Mouse (Mus musculus) lung, embryonic 15.5 days (tissue): Measurements from ENCODE around the gene N4bp1. TPM values are rescaled to one million over a fixed set of nuclear protein-coding genes. Genes with fewer than 3 reads are reported as not detected.
A peak's percentile ranks its signal among the peaks of the same experiment; 100 is the strongest.

ENCODE experiments used
- ATAC-seq: fragments of 200-750 bp; cut with Nextera tagmentation; 2 replicates; pipeline ENCODE4 v1.8.0; 2017; ENCODE audit warnings: moderate number of reproducible peaks, borderline replicate concordance; ENCODE audit not compliant: low FRiP score, low TSS enrichment; ENCODE audit errors: extremely low read depth
- H3K27ac ChIP-seq: fragments of 300-500 bp; sonication (generic); 2 replicates; pipeline ENCODE4 v1.5.1; 2015; ENCODE audit warnings: moderate library complexity, mild to moderate bottlenecking, inconsistent platforms
- H3K27me3 ChIP-seq: fragments of 300-500 bp; sonication (generic); 2 replicates; pipeline ENCODE4 v1.6.1; 2015; ENCODE audit warnings: inconsistent platforms
- H3K36me3 ChIP-seq: fragments of 300-500 bp; sonication (generic); 2 replicates; pipeline ENCODE4 v1.6.1; 2015; ENCODE audit warnings: inconsistent platforms
- H3K4me1 ChIP-seq: fragments of 300-500 bp; sonication (generic); 2 replicates; pipeline ENCODE4 v1.6.1; 2015; ENCODE audit warnings: inconsistent platforms
- H3K4me2 ChIP-seq: fragments of 300-500 bp; sonication (generic); 2 replicates; pipeline ENCODE4 v1.6.1; 2015; ENCODE audit warnings: inconsistent platforms, mild to moderate bottlenecking, moderate library complexity
- H3K4me3 ChIP-seq: fragments of 300-500 bp; sonication (generic); 2 replicates; pipeline ENCODE4 v1.5.1; 2015; ENCODE audit warnings: mild to moderate bottlenecking, inconsistent platforms
- H3K9ac ChIP-seq: fragments of 300-500 bp; sonication (generic); 2 replicates; pipeline ENCODE4 v1.6.1; 2015; ENCODE audit warnings: inconsistent platforms
- H3K9me3 ChIP-seq: fragments of 300-500 bp; sonication (generic); 2 replicates; pipeline ENCODE4 v1.6.1; 2016; ENCODE audit warnings: inconsistent platforms
- WGBS: fragments of 180-500 bp; shearing (Covaris S2); methylation state at CpG from one replicate; pipeline ENCODE4 v1.1.7; 2015; 5-methylcytosine and 5-hydroxymethylcytosine counted together
- polyA plus RNA-seq: library from polyadenylated mRNA; unstranded; fragments of >200 nt; fragmentation: Nextera tagmentation; extraction: Ambion mirVana; gene quantifications from 2 replicates; pipeline ENCODE4 v1.2.1, GENCODE M21; 2015

The N4bp1 gene
- polyA plus RNA-seq, 1 experiment from 2014 or later = 8.8 TPM

DNA sequence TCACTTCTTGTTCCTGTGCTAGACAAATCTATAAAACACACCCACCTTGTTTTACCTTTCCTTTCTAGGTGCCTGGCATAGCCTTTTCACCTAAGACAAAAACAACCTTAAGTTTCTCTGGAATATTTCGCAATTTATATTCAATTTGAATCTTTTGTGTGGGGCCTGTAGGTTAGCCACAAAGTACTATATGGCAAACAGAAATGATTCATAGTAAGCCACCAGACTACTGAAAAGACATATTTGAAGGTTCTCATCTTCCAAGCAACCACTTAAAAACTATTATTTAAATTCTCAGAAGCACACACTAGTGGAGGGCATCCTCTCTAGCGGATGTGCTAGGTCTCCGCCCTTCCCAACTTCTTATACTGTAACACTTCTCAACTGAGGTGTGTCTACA, 32.6 kb downstream of the N4bp1 start:
- no peak overlapping the region for H3K4me2 ChIP-seq
- peaks cover 9% of the 10 kb centered on the region for H3K36me3 ChIP-seq
- H3K27me3 ChIP-seq = no peaks in the 10 kb centered on the region
- H3K4me1 ChIP-seq = peaks cover 11% of the 10 kb centered on the region; the same call in 1 of the 2 replicates
- 89% methylated on average over 3 of the region's 3 CpGs for WGBS
- no peaks in the 10 kb centered on the region for H3K9me3 ChIP-seq
- no peak overlapping the region for H3K4me3 ChIP-seq
- no peak overlapping the region for H3K27ac ChIP-seq
- no peak overlapping the region for H3K9ac ChIP-seq
- no peak for ATAC-seq

DNA sequence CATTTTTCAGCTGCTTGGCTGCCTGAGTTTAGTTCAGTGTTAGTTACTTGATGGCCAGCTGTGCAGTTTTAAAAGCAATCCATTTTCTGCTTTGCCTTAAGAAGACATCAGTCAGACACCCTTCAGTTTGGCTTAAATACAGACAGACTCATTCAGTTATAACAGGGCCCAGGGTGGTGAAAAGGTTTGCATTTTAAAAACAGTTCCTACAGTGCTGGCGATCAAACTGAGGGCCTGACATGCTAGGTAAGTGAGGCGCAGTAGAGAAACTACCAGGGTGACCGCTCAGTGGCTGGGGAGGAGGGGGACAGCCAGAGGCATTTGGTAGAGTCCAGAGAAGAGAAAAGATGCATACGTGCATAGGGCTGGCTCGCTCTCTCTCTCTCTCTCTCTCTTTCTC, 36.2 kb downstream of the N4bp1 start:
- peaks cover 27% of the 10 kb centered on the region for H3K36me3 ChIP-seq
- no peak overlapping the region for H3K4me2 ChIP-seq
- no peak overlapping the region for H3K9ac ChIP-seq
- no peaks in the 10 kb centered on the region for H3K27me3 ChIP-seq
- no peak overlapping the region for H3K4me3 ChIP-seq
- ATAC-seq = no peak
- H3K27ac ChIP-seq = no peak overlapping the region
- no peaks in the 10 kb centered on the region for H3K9me3 ChIP-seq
- H3K4me1 ChIP-seq = 0 out of 2 replicates have a peak, but pooled peaks cover 6% of the 10 kb centered on the region
- 78% methylated on average over 5 of the region's 5 CpGs for WGBS

DNA sequence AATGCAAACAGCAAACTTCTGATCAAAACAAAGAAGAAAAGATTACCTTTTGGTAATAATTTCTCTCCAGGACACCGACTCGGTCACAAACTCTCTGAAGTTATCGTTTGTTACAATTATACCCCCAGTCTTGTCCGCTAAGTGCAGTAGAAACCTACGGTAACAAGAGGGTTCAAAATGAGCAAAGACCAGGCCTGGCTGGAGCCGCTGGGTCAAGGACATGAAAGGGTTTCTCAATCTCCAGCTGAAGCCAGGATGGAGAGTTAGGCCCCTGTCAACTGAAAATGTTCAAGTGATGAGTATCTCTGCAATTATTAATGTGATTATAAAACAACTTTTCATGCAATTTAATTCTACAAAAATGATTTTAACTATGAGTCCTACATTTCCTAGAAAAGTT, 36.7 kb downstream of the N4bp1 start:
- H3K4me3 ChIP-seq = no peak overlapping the region
- no peak for ATAC-seq
- H3K4me2 ChIP-seq = no peak overlapping the region
- H3K4me1 ChIP-seq = 0 out of 2 replicates have a peak, but pooled peaks cover 6% of the 10 kb centered on the region
- H3K9me3 ChIP-seq = no peaks in the 10 kb centered on the region
- H3K27me3 ChIP-seq = no peaks in the 10 kb centered on the region
- no peak overlapping the region for H3K9ac ChIP-seq
- H3K27ac ChIP-seq = no peak overlapping the region
- H3K36me3 ChIP-seq = peaks cover 31% of the 10 kb centered on the region
- WGBS = 88% methylated on average over 6 of the region's 6 CpGs

DNA sequence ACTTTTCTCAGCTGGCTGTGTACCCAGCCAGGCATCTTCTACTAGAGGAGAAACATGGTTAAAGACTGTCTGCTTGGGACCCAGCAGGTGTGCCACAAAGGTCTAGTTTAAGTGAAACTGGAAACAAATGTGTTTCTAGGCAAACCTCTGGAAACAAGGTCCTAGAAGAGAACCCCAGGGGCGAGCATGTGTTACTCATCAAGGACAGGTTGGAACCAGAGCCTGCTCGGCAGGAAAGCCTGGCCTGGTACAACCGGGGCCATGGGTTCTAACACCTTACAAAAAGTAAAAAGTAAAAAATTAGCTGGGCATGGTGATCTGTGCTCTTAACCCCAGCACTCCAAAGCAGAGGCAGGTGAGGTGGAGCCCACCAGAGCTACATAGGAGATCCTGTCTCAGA, 38.0 kb downstream of the N4bp1 start:
- Histone ChIP-seq H3K4me1 (0 out of 2 replicates have a peak, but pooled peaks cover 6% of the 10 kb centered on the region), H3K36me3 (peaks cover 38% of the 10 kb centered on the region), H3K27ac (no peak overlapping the region), H3K9me3 (no peaks in the 10 kb centered on the region), H3K4me2 (no peak overlapping the region), H3K4me3 (no peak overlapping the region), H3K27me3 (no peaks in the 10 kb centered on the region), H3K9ac (no peak overlapping the region)
- 82% methylated on average over 3 of the region's 3 CpGs for WGBS
- ATAC-seq = no peak

DNA sequence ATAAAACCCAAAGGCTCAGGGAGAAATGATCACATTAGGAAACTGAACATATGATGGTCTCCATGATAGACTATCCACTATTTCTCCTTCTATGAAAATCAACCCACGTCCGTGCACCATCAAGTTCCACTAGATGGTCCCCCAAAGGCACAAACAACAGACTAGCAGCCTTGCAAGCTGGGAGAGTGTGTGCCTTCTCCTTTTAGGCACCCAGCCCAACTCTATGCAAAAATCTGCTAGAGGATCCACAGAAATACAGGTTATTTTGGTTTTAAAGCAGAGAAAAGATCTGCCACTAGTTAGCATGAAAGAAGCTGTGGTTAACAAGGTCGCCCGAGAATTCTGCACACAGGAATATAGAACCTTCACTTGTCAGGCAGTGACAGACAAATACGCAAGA, 39.2 kb downstream of the N4bp1 start:
- ATAC-seq = no peak
- Histone ChIP-seq H3K36me3 (peaks cover 47% of the 10 kb centered on the region), H3K9me3 (no peaks in the 10 kb centered on the region), H3K27me3 (no peaks in the 10 kb centered on the region), H3K4me1 (0 out of 2 replicates have a peak, but pooled peaks cover 6% of the 10 kb centered on the region), H3K27ac (no peak overlapping the region), H3K4me3 (no peak overlapping the region), H3K4me2 (no peak overlapping the region), H3K9ac (no peak overlapping the region)
- 91% methylated on average over 5 of the region's 5 CpGs for WGBS

DNA sequence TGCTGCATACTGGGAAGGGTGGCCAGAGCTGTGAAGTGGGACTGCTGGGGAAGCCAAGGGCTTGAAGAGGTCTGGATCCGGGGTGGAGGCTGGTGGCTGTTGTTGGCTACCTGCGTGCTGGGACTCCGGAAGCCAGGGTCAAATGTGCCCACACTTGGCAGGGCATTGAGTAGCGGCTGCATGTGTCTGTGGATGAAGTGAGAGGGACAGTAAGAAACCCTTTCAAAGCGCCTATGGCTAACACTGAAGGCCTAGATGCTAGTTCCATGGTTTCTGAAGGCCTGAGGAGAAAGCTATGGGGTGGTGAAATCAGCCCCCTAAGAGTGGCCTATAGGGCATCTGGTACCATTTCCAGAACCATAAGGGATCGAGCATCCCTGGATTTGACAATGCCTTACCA, 40.2 kb downstream of the N4bp1 start:
- H3K9ac ChIP-seq = no peak overlapping the region
- ATAC-seq = no peak
- H3K36me3 ChIP-seq = peaks cover 46% of the 10 kb centered on the region
- no peaks in the 10 kb centered on the region for H3K27me3 ChIP-seq
- no peak overlapping the region for H3K4me2 ChIP-seq
- H3K27ac ChIP-seq = peak overlapping the region; percentile 29; the same call in 1 of the 2 replicates
- no peak overlapping the region for H3K4me3 ChIP-seq
- 79% methylated on average over 6 of the region's 6 CpGs for WGBS
- 0 out of 2 replicates have a peak, but pooled peaks cover 6% of the 10 kb centered on the region for H3K4me1 ChIP-seq
- H3K9me3 ChIP-seq = no peaks in the 10 kb centered on the region

DNA sequence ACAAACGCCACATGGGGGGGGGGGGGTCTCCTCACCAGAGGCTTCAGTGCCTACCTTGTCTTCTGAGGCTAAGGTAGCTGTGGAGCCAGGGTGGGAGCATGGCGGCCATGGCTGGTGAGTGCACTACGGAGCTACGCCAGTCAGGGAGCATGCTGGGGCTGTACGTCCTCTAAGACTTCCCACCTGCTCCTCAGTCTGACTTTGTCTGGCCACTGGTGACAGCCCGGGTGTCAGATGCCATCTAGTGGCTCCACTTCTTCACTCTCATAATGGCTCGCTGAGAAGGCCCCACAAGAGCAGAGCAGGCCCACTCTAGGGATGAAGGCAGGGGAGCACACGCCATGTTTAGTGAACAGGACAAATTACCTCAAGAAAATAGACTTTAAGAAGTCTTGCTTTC, 41.2 kb downstream of the N4bp1 start:
- no peak overlapping the region for H3K4me3 ChIP-seq
- 0 out of 2 replicates have a peak, but pooled peaks cover 6% of the 10 kb centered on the region for H3K4me1 ChIP-seq
- H3K27ac ChIP-seq = no peak overlapping the region
- H3K27me3 ChIP-seq = no peaks in the 10 kb centered on the region
- no peak overlapping the region for H3K9ac ChIP-seq
- H3K9me3 ChIP-seq = no peaks in the 10 kb centered on the region
- no peak overlapping the region for H3K4me2 ChIP-seq
- ATAC-seq = peak; percentile 31; the same call in 1 of the 2 replicates
- WGBS = 55% methylated on average over 8 of the region's 8 CpGs
- H3K36me3 ChIP-seq = peaks cover 46% of the 10 kb centered on the region

DNA sequence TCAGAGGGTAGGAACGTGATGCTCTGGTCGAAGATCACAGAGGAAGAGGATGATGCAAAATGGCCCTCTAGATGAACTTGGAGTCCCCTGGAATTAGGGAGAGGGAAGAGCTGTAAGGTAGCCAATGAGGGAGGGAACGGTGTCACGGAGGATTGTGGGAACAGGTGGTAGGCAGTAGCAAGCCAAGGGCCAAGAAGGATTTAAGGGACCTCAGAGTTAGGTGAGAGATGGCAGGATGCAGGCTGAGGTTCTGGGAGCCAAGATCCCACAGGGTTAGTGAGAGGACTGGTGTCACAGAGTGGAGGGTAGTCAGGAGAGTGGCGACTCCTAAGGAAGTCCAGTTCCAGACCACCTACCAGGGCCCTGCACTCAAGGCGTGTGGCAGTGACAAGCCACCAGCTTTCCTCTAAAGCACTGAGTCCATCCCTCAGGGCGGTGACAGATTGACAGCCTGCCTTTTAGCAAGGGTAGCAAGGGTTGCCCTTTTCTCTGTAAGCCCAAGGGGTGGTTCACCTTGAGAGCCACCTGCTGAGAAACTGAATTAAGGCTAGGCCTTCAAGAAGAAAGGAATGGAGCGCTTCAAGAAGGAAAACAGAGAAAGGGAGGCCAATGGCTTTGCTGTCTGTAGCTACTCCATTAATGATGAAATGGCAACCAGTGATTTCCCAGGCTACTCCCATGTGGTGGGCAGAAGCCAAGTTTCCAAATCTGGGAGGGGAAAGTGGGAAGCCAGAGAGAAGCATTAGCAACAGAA, 43.3 kb downstream of the N4bp1 start:
- no peak for ATAC-seq
- Histone ChIP-seq H3K27me3 (no peaks in the 10 kb centered on the region), H3K4me3 (no peak overlapping the region), H3K36me3 (peaks cover 40% of the 10 kb centered on the region), H3K4me1 (0 out of 2 replicates have a peak, but pooled peaks cover 6% of the 10 kb centered on the region), H3K9me3 (no peaks in the 10 kb centered on the region), H3K27ac (no peak overlapping the region), H3K4me2 (no peak overlapping the region), H3K9ac (no peak overlapping the region)
- 93% methylated on average over 8 of the region's 8 CpGs for WGBS

DNA sequence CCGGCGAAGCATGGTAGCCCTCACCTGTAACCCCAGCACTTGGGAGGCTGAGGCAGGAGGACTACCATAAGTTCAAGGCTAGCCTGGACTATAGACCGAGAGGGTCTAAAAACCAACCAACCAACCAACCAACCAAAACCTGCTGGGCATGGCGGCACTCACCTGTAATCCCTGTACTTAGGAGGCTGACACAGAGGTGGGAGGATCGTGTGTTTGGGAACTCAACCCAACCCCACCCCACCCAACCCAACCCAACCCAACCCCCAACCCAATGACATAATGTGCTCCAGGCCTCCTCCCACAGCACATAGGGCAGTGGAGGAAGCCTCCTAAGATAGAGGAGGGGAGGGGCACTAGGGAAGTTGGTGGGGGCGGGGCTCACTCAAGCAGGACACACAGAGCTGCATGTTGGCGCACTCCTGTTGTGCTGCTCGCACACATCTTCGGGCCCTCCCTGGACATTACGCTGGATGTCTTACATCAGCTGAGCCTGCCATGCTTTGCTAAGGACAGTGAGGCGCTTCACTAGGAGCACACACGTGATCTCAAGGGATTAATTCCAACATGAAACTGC, 44.9 kb downstream of the N4bp1 start:
- Histone ChIP-seq H3K4me1 (0 out of 2 replicates have a peak, but pooled peaks cover 6% of the 10 kb centered on the region), H3K36me3 (peaks cover 30% of the 10 kb centered on the region), H3K27me3 (no peaks in the 10 kb centered on the region), H3K9me3 (no peaks in the 10 kb centered on the region), H3K9ac (no peak overlapping the region), H3K27ac (no peak overlapping the region), H3K4me2 (no peak overlapping the region), H3K4me3 (no peak overlapping the region)
- WGBS = 93% methylated on average over 12 of the region's 12 CpGs
- no peak for ATAC-seq

DNA sequence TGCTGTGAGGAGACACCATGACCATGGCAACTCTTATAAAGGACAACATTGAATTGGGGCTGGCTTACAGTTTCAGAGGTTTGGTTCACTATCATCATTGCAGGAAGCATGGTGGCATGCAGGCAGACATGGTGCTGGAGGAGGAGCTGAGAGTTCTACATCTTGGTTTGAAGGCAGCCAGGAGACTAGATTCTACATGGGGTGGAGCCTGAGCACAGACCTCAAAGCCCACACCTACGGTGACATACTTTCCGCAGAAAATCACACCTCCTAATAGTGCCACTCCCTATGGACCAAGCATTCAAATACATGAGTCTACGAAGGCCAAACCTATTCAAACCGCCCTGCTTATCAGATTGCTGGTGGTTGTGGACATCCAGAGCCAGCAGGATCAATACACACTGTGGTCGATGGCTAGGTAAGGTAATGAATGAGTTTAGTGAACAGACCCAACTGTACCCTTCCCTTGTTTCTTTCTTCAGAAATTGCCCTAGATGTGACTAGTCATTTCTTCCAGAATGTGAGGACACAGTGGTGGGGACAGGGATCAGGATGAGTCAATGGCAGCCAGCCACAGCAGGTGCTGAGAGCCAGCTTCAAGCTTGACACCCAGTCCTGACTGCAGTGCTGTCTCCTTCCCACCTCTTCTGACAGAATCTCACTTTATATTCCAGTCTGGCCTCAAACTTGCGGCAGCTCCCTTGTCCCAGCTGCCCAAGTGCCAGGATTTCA, 46.2 kb downstream of the N4bp1 start:
- 89% methylated on average over 6 of the region's 6 CpGs for WGBS
- no peak overlapping the region for H3K4me2 ChIP-seq
- H3K4me3 ChIP-seq = no peak overlapping the region
- H3K27ac ChIP-seq = no peak overlapping the region
- no peak for ATAC-seq
- no peaks in the 10 kb centered on the region for H3K9me3 ChIP-seq
- no peak overlapping the region for H3K9ac ChIP-seq
- no peaks in the 10 kb centered on the region for H3K27me3 ChIP-seq
- H3K36me3 ChIP-seq = peaks cover 26% of the 10 kb centered on the region
- H3K4me1 ChIP-seq = no peaks in the 10 kb centered on the region

DNA sequence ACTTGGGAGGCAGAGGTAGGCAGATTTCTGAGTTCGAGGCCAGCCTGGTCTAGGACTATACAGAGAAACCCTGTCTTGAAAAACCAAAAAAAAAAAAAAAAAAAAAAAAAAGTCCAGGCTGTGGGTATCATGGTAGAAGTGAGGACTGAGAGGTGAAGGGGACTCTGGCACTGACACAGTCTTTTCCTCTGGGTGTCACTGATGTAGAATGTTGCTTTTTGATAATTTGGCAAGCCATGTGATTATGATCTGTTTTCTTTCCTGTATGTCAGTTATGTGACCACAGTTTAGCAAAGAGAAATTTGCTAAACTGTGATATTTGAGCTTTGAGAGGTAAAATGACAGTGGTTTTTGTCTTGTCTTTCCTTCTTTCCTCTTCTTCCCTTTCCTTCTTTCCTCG, 47.8 kb downstream of the N4bp1 start:
- no peak overlapping the region for H3K4me2 ChIP-seq
- H3K36me3 ChIP-seq = peaks cover 16% of the 10 kb centered on the region
- H3K27me3 ChIP-seq = no peaks in the 10 kb centered on the region
- H3K9me3 ChIP-seq = no peaks in the 10 kb centered on the region
- H3K4me1 ChIP-seq = no peaks in the 10 kb centered on the region
- no peak for ATAC-seq
- H3K4me3 ChIP-seq = no peak overlapping the region
- WGBS = 72% methylated on average over 2 of the region's 2 CpGs
- no peak overlapping the region for H3K27ac ChIP-seq
- H3K9ac ChIP-seq = no peak overlapping the region

DNA sequence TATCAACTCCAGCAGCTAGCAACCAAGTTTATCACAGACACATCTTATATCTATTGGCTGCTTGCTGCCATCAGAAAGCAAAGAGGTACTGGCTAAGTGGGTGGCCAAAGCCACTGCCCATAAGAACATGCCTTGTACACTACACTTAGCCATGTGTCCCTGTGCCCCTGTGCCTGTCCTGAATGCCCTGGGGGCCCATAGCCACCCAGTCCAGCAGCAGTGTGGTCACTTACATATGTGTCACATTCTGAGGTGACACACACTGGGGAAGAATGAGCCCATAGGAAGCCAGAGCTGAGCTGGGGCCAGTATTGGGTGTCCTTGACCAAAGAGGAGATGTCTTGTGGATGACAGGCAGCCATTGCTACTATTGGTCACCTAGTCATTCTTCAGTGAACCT, 49.2 kb downstream of the N4bp1 start:
- Histone ChIP-seq H3K27me3 (no peaks in the 10 kb centered on the region), H3K9ac (no peak overlapping the region), H3K4me2 (no peak overlapping the region), H3K9me3 (no peaks in the 10 kb centered on the region), H3K27ac (no peak overlapping the region), H3K4me1 (no peaks in the 10 kb centered on the region), H3K36me3 (0 out of 2 replicates have a peak, but pooled peaks cover 3% of the 10 kb centered on the region), H3K4me3 (no peak overlapping the region)
- ATAC-seq = no peak
